Mouse (Mus musculus): Measurements from ENCODE around the gene Olfr352. TPM values are rescaled to one million over a fixed set of nuclear protein-coding genes. Genes with fewer than 3 reads are reported as not detected.

Olfr352 gene
- polyA plus RNA-seq (2014; fragmentation: Illumina TruSeq; extraction: RNeasy Lipid Tissue Mini Kit (QIAGEN cat#74804); ENCODE audit: low read depth, low replicate concordance): not detected

GRCm38 (mm10) chr2:36868160-36868559 is at the start of gene Olfr352:
Gene Olfr352, plus strand, starts transcription at chr2:36868460.

GRCm38 (mm10) chr2:36846010-36846409 is 22.2 kb upstream of the Olfr352 start, which contains the start of gene Olfr350:
Gene Olfr350, plus strand, starts transcription at chr2:36846310.

GRCm38 (mm10) chr2:36862560-36862959 is 5.7 kb upstream of the Olfr352 start, which contains the start of gene Olfr351:
Gene Olfr351, minus strand, starts transcription at chr2:36862660.

GRCm38 (mm10) chr2:36892836-36893235 is 24.6 kb downstream of the Olfr352 start, which contains the start of gene Olfr353:
Gene Olfr353, minus strand, starts transcription at chr2:36892936.

GRCm38 (mm10) chr2:36905380-36905779 is 37.1 kb downstream of the Olfr352 start, which contains the start of gene Olfr354:
Gene Olfr354, plus strand, starts transcription at chr2:36905680.

Other genes with a start within 250 kb of the Olfr352 start
- gene Olfr345, start 228.4 kb upstream of the Olfr352 start, polyA plus RNA-seq (2014; fragmentation: Illumina TruSeq; extraction: RNeasy Lipid Tissue Mini Kit (QIAGEN cat#74804); ENCODE audit: low read depth, low replicate concordance): not detected
- not detected for gene Olfr346, start 182.7 kb upstream of the Olfr352 start, polyA plus RNA-seq (2014; fragmentation: Illumina TruSeq; extraction: RNeasy Lipid Tissue Mini Kit (QIAGEN cat#74804); ENCODE audit: low read depth, low replicate concordance)
- not detected for gene Olfr347, start 136.6 kb upstream of the Olfr352 start, polyA plus RNA-seq (2014; fragmentation: Illumina TruSeq; extraction: RNeasy Lipid Tissue Mini Kit (QIAGEN cat#74804); ENCODE audit: low read depth, low replicate concordance)
- not detected for gene Olfr348, start 84.2 kb upstream of the Olfr352 start, polyA plus RNA-seq (2014; fragmentation: Illumina TruSeq; extraction: RNeasy Lipid Tissue Mini Kit (QIAGEN cat#74804); ENCODE audit: low read depth, low replicate concordance)
- not detected for gene Olfr50, start 77.9 kb upstream of the Olfr352 start, polyA plus RNA-seq (2014; fragmentation: Illumina TruSeq; extraction: RNeasy Lipid Tissue Mini Kit (QIAGEN cat#74804); ENCODE audit: low read depth, low replicate concordance)
- gene Olfr3, start 51.4 kb upstream of the Olfr352 start, polyA plus RNA-seq (2014; fragmentation: Illumina TruSeq; extraction: RNeasy Lipid Tissue Mini Kit (QIAGEN cat#74804); ENCODE audit: low read depth, low replicate concordance): not detected
- not detected for gene Olfr350, start 22.1 kb upstream of the Olfr352 start, polyA plus RNA-seq (2014; fragmentation: Illumina TruSeq; extraction: RNeasy Lipid Tissue Mini Kit (QIAGEN cat#74804); ENCODE audit: low read depth, low replicate concordance)
- not detected for gene Olfr351, start 5.8 kb upstream of the Olfr352 start, polyA plus RNA-seq (2014; fragmentation: Illumina TruSeq; extraction: RNeasy Lipid Tissue Mini Kit (QIAGEN cat#74804); ENCODE audit: low read depth, low replicate concordance)
- gene Olfr353, start 24.5 kb downstream of the Olfr352 start, polyA plus RNA-seq (2014; fragmentation: Illumina TruSeq; extraction: RNeasy Lipid Tissue Mini Kit (QIAGEN cat#74804); ENCODE audit: low read depth, low replicate concordance): not detected
- not detected for gene Olfr354, start 37.2 kb downstream of the Olfr352 start, polyA plus RNA-seq (2014; fragmentation: Illumina TruSeq; extraction: RNeasy Lipid Tissue Mini Kit (QIAGEN cat#74804); ENCODE audit: low read depth, low replicate concordance)
- gene Olfr355, start 60.4 kb downstream of the Olfr352 start, polyA plus RNA-seq (2014; fragmentation: Illumina TruSeq; extraction: RNeasy Lipid Tissue Mini Kit (QIAGEN cat#74804); ENCODE audit: low read depth, low replicate concordance): not detected
- not detected for gene Olfr356, start 68.7 kb downstream of the Olfr352 start, polyA plus RNA-seq (2014; fragmentation: Illumina TruSeq; extraction: RNeasy Lipid Tissue Mini Kit (QIAGEN cat#74804); ENCODE audit: low read depth, low replicate concordance)
- not detected for gene Olfr357, start 125.4 kb downstream of the Olfr352 start, polyA plus RNA-seq (2014; fragmentation: Illumina TruSeq; extraction: RNeasy Lipid Tissue Mini Kit (QIAGEN cat#74804); ENCODE audit: low read depth, low replicate concordance)
- gene Olfr358, start 140.9 kb downstream of the Olfr352 start, polyA plus RNA-seq (2014; fragmentation: Illumina TruSeq; extraction: RNeasy Lipid Tissue Mini Kit (QIAGEN cat#74804); ENCODE audit: low read depth, low replicate concordance): not detected
- gene Olfr360, start 197.3 kb downstream of the Olfr352 start, polyA plus RNA-seq (2014; fragmentation: Illumina TruSeq; extraction: RNeasy Lipid Tissue Mini Kit (QIAGEN cat#74804); ENCODE audit: low read depth, low replicate concordance): not detected
- gene Olfr361, start 220.8 kb downstream of the Olfr352 start, polyA plus RNA-seq (2014; fragmentation: Illumina TruSeq; extraction: RNeasy Lipid Tissue Mini Kit (QIAGEN cat#74804); ENCODE audit: low read depth, low replicate concordance): not detected
- gene Olfr362, start 249.4 kb downstream of the Olfr352 start, polyA plus RNA-seq (2014; fragmentation: Illumina TruSeq; extraction: RNeasy Lipid Tissue Mini Kit (QIAGEN cat#74804); ENCODE audit: low read depth, low replicate concordance): not detected

Measured in adrenal gland, adult 10 weeks (tissue).